Mouse (Mus musculus): Measurements from ENCODE around the gene H2afj.
"Not testable (repeated sequence)": the region's sequence is repeated elsewhere in the genome, so short reads cannot be mapped to it uniquely, and the experiment has no call there.

H2afj gene

DNA sequence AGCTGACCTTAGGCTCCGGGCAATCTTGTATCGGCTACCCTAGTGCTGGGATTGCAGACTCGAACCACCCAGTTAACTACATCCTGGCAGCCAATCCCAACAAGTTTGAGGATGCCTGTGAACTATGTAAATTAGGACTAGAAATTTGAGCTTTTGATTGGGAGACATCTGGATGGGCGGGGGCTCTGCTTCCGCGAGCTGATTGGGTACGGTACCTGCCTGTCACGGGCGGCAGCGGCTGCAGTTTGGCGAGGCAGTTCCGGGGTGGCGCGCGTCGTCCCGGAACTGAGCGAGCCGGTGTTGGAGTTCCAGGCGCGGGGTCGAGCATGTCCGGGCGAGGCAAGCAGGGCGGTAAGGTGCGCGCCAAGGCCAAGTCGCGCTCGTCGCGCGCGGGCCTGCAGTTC, at the start of gene H2afj:
Gene H2afj (plus strand): TSS at position 231 of the 404 bp plus-strand sequence.
- in situ Hi-C loops (cut with MseI, MboI) = no loop called here

DNA sequence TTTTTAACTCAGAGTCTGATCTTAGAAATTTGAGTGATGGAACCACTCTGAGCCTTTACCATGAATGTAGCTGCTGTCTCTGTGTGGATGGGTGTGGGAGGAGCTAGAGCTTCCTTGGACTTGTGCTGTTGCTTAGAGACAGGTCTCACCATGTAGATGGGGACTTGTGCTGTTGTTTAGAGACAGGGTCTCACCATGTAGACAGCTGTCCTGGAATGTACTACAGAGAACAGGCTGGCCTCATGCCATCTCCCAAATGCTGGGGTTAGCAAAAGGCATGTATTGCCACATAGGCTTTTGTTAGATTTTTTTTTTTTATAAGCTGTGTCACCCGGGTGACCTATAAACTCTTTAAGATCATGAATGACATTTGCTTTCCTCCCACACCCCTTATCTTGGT, 44.1 kb upstream of the H2afj start:
- in situ Hi-C loops (cut with MseI, MboI) = no loop called here

DNA sequence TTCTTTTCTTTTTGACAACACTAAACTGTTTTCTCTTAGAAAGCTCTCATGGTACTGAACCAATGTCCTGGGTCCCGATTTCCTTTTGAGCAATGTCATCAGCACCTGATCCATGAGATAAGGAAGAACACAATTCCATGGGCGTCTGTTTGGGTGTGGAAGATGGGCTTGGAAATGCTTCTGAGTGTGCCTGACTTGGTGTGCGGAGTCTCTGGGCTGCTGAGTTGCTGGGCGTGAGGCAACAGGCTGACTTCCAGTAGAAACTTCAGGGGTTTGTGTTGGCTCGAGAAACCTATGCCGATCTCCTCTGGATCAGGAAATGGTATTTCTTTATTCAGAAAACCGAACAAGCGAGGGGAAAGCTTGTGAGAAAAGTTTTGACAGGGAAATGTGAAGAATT, 38.9 kb upstream of the H2afj start:
- in situ Hi-C loops (cut with MseI, MboI) = no loop called here

DNA sequence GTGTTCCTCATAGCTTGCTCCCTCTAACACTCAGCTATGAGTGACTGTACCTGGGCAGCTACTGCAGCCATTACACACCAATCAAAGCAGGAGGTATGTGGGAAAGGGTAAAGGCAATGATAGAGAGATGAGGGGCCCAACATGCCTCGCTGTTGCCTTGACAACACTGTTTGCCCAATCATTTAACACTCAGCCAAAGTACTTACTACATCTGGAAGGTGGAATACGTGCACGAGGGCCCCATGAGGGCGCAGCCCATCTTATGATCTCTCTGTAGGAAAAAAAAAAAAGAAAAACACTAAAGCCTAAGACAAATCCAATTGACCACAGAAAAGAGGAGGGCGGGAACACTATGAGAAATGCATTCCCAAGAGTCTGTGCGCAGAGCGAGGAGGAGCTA, 38.2 kb upstream of the H2afj start:
- in situ Hi-C loops (cut with MseI, MboI) = no loop called here

DNA sequence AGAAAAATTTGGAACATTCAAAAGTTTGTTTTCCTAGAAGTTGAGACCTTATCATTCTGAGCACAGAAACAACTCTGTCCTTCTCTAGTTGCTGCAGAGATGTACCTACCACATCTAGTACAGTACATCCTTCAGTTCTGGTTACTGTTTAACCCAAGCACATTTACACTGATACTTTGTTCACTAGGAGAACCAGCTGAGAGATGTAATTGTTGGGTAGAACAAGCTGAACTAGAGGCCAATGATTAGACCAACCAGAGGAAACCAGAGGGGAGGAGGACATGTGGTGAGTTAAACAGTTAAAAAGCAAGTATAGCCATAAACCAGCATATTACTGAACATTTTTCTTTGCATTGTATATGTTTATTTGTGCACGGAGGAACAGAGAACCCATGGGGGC, 31.7 kb upstream of the H2afj start:
- in situ Hi-C loops (cut with MseI, MboI) = no loop called here

DNA sequence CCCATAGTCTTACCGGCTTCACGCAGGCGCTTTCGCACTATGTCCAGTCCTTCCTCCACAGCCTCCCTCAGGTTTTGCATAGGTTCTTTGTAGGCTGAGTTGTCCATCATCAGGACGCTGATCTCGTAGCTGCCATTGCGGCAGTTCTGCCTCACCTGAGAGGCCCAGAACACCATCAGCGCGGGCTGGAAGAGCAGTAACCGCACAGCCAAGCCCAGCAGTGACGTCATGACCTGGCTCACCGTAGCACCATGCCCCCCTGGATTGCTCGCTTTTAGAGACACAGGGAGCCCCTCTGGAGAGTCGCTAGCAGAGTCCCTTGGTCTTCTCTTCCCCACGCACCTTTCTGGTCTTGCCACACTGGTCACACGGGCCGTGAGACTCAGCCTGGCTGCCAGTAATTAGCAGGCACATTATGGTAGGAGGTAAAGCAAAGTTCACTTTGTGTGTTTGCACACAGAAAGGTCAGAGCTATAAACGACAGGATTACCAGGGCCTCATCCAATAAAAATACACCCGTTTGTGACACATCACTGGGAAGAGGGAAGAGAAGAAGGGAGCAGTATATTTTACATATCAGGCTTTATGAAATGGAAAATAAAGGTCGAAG, 26.6 kb upstream of the H2afj start, which contains the start of gene Gucy2c:
Gene Gucy2c (minus strand): TSS at position 389 of the 610 bp plus-strand sequence.
- in situ Hi-C loops (cut with MseI, MboI) = no loop called here

DNA sequence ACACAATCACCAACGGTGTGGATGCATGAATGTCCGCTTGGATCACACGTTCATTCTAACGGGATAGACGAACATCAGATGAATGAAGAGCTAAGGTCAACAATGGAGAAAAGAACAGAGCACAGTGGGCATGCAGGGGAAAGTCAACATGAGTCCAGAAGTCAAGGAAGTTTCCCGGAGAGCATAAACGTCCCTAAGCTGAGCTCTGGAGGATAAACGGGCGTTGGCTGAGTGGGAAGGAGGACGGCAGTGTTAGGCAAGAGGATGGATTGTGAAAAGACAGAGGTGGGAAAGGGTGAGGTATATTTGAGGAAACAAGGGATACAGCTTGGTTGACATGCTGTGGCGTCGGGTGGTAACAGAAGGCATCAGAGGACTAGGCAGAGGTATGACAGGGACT, 25.9 kb upstream of the H2afj start:
- in situ Hi-C loops (cut with MseI, MboI) = no loop called here

DNA sequence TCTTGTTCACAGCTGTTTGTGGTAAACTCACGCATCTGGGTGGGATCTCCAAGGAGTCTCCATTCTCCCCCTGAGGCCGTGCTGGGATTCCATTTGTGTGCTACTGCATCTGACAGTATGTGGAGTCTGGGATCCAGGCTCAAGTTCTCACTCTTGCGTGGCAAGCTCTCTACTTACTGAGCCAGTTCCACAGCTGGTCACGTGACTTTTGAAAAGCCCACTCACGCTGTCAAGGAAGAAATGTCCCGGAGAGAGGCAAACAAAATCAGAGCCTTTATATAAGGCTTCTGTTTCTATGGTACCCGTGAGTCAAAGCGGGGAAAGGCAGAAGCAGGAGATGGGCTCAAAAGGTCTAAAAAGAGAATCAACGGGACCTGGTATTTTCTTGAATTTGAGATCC, 25.3 kb upstream of the H2afj start:
- in situ Hi-C loops (cut with MseI, MboI) = no loop called here

DNA sequence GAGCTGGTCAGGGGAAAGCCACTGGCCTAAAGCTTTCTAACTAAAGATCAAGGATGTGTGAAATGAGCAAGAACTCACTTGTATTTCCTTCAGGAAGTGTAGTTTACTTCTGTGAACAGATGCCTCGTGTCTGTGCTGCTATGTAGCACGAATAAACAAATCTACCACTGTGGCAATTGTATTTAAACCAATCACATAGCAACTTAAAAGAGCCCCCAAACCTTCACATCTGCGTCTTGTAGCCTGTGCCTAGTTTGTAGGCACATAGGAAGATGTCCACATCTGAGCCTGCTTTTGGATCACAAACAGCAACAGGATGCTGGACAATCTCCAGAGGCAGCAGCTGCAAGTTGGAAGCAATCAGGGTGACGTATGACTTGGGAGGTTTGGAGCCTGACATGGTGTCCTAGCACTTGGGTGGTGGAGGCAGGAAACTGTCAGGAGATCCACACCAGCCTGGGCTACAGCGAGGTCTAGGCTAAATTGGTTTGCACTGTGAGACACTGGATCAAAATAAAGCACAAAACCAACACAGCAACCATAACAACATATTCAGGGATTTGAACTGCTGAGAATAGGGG, 18.6 kb upstream of the H2afj start:
- in situ Hi-C loops (cut with MseI, MboI) = no loop called here

DNA sequence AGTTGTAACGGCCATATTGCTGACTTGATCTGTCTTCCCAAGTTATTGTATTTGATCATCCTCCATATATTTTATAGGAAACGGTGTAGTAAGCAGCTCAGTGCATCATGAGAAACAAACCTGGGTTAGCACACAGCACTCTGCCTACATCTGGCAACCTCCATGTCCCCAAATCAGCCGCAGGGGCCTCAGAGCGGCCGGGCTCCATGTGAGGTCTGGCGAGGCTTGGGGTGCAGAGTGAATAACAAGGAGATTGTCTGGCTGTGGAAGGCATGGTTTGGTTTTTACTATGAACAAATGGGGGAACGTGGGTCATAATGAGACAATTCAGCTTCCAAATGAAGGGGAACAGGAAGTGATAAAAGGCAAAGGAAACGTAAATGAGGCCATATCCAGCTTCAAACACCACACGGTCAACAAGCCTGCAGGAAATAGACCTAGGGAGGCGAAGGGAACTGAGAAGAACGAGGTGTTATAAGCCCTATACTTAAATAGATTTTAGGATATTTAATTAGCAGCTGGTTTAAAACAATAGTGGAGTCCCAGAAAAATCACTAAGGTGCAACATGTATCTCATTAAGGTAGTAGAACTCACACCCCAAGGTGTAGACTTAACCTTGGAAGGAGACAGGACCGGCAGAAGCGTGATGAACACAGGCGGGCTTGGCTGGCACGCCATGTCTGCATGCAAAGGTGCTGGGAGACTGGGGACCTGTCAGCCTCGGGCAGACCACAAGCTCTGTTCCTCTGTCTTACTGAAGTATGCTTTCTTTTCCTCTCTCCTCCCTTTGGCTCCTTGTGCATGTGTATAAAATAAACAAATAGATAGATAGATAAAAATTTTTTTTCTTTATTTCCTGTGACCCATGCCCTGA, 14.9 kb upstream of the H2afj start:
- in situ Hi-C loops (cut with MseI, MboI) = no loop called here

DNA sequence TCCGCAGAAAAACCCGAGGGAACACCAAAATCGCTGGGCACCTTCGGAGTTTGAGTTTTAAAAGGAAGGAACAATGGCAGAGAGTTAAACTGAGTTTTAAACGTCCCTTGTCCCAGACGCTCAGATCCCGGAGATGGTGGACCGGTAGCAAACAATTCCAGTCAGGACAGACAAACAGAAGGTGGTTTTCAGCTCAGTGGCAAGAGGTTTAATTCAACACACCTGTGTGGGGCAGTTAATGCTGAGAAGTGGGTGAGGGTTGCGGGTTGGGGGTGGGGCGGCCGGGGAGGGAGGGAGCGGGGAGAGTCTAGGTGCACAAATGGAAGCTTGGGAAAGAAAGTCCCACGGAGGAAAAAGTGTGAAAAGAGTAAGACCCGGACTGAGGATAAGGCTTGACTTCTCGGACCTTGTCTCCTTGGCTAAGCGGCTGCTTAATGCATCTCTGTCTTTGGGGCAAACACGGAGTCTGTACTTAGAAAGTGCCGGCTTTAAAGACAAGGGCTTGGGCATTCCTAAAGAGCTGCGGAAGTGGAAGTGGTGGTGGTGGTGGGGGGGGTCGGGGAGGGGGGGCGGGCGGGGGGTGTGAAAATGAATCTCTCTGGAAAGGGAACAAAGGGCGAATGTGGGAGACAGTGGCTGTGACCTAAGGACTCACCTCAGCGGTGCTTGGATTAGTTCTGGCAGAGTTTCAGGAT, 14.1 kb upstream of the H2afj start:
- in situ Hi-C loops (cut with MseI, MboI) = no loop called here

DNA sequence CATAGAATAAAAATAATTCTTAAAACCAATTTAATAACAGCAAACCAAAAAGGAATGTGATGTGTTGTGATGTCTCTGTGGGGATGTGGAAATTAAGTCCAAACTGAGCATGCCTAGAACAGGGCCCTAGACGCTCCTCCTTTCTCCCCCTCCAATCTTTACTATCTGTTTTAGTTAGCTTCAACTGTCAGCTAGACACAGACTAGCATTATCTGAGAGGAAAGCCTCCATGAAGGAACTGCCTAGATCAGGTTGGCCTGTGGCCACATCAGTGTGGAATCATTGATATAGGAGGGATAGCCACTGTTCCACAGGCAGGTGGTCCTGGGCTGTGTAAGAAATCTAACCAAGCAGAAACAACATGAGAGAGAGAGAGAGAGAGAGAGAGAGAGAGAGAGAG, 12.9 kb upstream of the H2afj start:
- in situ Hi-C loops (cut with MseI, MboI) = no loop called here

DNA sequence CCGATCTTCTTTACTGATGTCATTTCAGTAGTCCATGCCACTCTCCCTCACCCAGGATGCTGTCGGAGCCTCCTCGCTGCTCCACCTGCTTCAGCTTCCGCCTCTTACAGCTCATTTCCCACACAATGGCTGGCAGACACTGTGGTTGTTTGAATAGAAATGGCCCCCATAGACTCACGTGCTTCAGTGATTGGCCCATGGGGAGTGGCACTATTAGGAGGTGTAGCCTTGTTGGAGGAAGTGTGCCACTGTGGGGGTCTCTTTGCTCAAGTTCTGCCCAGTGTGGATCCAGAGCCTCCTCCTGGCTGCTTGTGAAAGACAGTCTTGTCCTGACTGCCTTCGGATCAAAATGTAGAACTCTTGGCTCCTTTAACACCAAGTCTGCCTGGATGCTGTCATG, 12.2 kb upstream of the H2afj start:
- in situ Hi-C loops (cut with MseI, MboI) = no loop called here

DNA sequence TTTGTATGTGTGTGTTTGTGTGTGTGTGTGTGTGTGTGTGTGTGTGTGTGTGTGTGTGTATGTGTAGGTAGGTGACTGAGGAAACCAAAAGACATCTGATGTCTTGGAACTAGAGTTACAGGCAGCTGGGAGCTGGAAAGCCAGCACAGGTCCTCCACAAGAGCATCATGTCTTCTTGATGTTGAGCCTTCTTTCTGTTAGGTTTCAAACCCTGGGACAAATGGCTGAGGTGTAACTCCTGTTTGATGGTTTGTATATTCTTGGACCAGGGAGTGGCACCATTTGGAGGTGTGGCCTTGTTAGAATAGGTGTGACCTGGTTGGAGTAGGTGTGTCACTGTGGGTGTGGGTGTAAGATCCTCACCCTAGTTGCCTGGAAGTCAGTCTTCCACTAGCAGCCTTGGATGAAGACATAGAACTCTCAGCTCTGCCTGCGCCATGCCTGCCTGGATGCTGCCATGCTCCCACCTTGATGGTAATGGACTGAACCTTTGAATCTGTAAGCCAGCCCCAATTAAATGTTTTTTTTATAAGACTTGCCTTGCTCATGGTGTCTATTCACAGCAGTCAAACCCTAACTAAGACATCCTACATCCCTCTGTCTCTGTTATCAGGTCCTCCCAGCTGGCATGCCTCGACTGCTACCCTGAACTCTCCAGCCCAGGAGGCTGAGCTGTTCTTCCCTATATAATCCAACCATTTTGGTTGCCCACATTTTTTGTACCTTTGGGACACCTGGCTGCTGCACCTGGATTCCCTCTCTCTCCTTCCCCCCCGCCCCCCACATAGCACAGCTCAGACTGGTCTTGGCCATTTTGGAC, 10.0 kb upstream of the H2afj start:
- in situ Hi-C loops (cut with MseI, MboI) = not testable (repeated sequence)

DNA sequence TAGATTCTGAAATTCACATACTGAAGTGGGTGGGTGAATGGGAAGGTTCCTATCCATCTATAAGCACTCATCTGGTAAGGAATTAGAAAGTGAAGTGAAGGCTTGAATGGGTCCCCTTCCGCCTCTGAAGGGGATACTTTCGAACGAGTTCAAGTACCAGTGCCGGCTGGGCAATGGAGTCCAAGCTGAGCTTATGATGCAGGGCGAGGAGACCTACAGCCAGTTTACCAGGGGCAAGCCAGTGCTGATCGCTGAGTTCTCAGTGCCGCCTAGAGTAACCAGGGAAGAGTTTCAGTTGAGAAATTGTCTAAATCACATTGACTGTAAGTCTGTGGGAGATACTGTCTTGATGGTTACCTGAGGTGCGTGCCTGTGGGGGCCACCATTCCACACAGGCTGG, 7.3 kb upstream of the H2afj start:
- in situ Hi-C loops (cut with MseI, MboI) = no loop called here

DNA sequence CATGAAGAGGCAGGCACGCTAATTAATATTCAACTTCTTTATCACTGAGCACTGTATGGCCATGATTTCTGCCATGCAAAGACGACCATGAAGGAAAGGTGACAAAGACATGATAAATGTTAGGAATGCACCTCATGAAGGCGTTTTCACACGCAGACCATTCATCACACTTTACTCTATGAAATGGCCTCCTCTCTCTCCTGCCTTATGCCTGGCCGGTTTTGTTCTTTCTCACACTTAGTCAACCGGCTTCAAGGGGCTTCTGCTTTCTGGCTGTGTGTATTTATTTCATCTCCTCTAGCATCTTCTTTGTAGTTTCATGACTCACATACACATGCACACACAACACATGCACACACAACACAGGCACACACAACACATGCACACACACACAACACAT, 6.8 kb upstream of the H2afj start:
- in situ Hi-C loops (cut with MseI, MboI) = no loop called here

DNA sequence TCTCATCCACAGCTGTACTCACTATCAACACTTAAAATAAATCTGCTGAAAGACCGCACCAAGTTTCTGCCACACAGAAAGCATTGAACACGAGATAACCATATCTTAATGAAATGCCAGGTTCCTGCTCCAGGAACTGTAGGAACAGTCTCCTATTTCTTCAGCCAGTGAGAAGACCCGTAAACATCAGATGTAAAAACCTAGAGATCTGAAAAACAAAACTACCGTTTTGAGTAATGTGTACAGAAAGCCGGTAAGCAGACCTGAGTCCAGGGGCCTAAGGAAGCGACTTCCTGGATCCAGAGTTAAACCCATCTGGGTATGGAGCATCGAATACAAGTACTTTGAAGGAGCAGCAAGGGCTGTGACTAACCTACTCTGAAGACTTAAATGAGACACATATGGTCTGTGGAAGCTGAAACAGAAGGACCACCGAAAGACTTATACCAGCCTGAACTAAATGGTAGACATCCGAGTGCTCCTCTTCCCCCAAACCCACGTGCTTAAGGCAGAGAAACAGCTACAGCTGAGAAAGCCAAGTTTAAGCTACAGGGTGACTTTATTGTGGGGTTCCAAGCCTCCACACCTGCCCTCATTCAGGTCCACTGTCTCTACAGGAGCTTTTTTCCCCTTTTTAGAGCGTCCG, 4.8 kb upstream of the H2afj start:
- in situ Hi-C loops (cut with MseI, MboI) = no loop called here

DNA sequence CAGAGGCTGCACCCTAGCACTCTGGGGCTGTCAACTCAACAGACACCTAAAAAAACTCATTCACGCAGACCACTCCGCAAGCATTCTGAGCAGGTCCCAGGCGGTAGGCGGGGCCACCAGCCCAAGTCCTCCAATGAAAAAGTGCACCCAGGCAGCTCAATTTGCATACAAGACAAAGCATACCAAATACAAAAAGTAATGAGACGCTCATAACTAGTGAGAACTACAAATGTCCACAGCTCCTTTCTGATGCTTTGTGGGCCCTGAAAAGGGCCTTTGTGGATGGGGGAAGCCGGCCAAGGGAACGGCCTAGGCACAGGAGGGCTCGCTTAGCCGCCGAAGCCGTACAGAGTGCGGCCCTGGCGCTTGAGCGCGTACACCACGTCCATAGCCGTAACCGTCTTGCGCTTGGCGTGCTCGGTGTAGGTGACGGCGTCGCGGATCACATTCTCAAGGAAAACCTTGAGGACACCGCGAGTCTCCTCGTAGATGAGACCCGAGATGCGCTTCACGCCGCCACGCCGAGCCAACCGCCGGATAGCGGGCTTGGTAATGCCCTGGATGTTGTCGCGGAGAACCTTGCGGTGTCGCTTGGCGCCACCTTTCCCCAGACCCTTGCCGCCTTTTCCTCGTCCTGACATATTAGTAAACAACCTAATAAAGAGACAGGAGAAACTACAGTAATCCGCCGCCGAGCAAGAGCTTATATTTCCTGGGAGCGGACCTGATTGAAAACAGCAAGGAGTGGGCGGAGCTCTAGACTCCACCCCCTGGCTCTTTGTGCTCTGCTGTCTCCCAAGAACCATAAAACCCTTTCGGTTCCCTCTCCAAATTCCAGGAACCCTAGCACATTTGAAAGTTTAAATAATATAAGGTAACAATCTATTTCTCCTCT, 4.1 kb upstream of the H2afj start, which contains the start of gene Hist4h4:
Gene Hist4h4 (minus strand): TSS at position 677 of the 895 bp plus-strand sequence.
- in situ Hi-C loops (cut with MseI, MboI) = no loop called here

DNA sequence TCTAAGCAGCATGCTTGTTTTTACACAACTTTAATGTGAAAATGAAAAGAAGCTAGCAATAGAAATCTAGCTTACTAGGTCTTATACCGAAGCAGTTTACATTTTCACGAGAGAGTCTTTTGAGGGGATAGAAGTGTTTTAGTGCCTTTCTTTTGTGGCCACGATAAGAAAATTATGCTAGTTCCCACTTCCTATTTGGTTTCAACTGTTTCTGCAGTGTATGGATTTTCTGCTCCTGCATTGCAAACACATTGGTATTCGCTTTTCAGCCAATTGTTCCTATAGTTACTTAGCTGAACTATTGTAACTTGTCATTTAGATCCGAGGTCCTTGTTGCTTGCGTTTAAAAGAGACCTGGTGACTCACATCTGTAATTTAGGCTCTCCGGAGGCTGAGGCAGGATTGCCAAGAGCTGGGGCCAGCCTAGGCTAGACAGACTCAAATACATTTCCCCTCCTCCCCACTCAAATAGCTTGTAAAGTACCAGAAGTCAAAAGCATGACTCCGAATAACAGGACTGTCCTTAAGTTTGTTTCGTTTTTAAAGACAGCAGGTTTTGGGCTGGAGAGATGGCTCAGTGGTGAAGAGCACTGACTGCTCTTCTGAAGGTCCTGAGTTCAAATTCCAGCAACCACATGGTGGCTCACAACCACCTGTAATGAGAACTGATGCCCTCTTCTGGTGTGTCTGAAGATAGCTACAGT, 3.2 kb upstream of the H2afj start:
- in situ Hi-C loops (cut with MseI, MboI) = no loop called here
